Mouse (Mus musculus): Measurements from ENCODE around the gene Ssrp1. TPM values are rescaled to one million over a fixed set of nuclear protein-coding genes. Genes with fewer than 3 reads are reported as not detected.
A peak's percentile ranks its signal among the peaks of the same experiment; 100 is the strongest.

Ssrp1 gene
- polyA plus RNA-seq, 1 experiment from 2014 or later, result 230 TPM

- Histone ChIP-seq H3K27ac (no peak overlapping the region), H3K4me1 (no peaks in the 10 kb centered on the region), H3K9ac (no peak overlapping the region), H3K4me3 (no peak overlapping the region), H3K27me3 (replicated peaks) (no peaks in the 10 kb centered on the region), H3K4me2 (no peak overlapping the region), H3K9me3 (replicated peaks) (no peaks in the 10 kb centered on the region), H3K36me3 (no peaks in the 10 kb centered on the region)
- WGBS (ENCODE audit: insufficient replicate concordance), result 60% methylated on average over 1 of the region's 1 CpGs
- 0 out of 2 replicates have a peak, but pooled peaks have one; percentile 22 for ATAC-seq
Observed at GRCm38 (mm10) chr2:85093376-85093775, 56.3 kb downstream of the Ssrp1 start.

GRCm38 (mm10) chr2:85095906-85096305 lies 58.9 kb downstream of the Ssrp1 start:
- H3K36me3 ChIP-seq, result no peaks in the 10 kb centered on the region
- 59% methylated on average over 5 of the region's 5 CpGs for WGBS (ENCODE audit: insufficient replicate concordance)
- no peaks in the 10 kb centered on the region for H3K27me3 ChIP-seq (replicated peaks)
- ATAC-seq, result peak; percentile 53
- peak overlapping the region; percentile 65 for H3K27ac ChIP-seq
- H3K9me3 ChIP-seq (replicated peaks), result no peaks in the 10 kb centered on the region
- H3K4me3 ChIP-seq, result no peak overlapping the region
- no peak overlapping the region for H3K4me2 ChIP-seq
- no peaks in the 10 kb centered on the region for H3K4me1 ChIP-seq
- no peak overlapping the region for H3K9ac ChIP-seq

Other genes starting within 250 kb of the Ssrp1 start
- 293 and 321 TPM in 2 replicates for gene Ube2l6, start 238.4 kb upstream of the Ssrp1 start, polyA plus RNA-seq (2016; fragmentation: Nextera tagmentation; extraction: Ambion mirVana)
- 0.29 and 0.43 TPM in 2 replicates for gene Smtnl1, start 214.6 kb upstream of the Ssrp1 start, polyA plus RNA-seq (2016; fragmentation: Nextera tagmentation; extraction: Ambion mirVana)
- gene Timm10, start 210.2 kb upstream of the Ssrp1 start, polyA plus RNA-seq (2016; fragmentation: Nextera tagmentation; extraction: Ambion mirVana), result 50.9 and 54.3 TPM in 2 replicates
- 153 and 162 TPM in 2 replicates for gene Slc43a1, start 198.4 kb upstream of the Ssrp1 start, polyA plus RNA-seq (2016; fragmentation: Nextera tagmentation; extraction: Ambion mirVana)
- 0.29 and 0.31 TPM in 2 replicates for gene Rtn4rl2, start 150.5 kb upstream of the Ssrp1 start, polyA plus RNA-seq (2016; fragmentation: Nextera tagmentation; extraction: Ambion mirVana)
- 127 and 128 TPM in 2 replicates for gene Slc43a3, start 100.7 kb upstream of the Ssrp1 start, polyA plus RNA-seq (2016; fragmentation: Nextera tagmentation; extraction: Ambion mirVana)
- 27.7 and 79.1 TPM in 2 replicates for gene Prg2, start 56.8 kb upstream of the Ssrp1 start, polyA plus RNA-seq (2016; fragmentation: Nextera tagmentation; extraction: Ambion mirVana)
- gene Prg3, start 49.0 kb upstream of the Ssrp1 start, polyA plus RNA-seq (2016; fragmentation: Nextera tagmentation; extraction: Ambion mirVana), result 3.1 and 7.1 TPM in 2 replicates
- gene P2rx3, start 228 bp downstream of the Ssrp1 start, polyA plus RNA-seq (2016; fragmentation: Nextera tagmentation; extraction: Ambion mirVana), result 0.30 and 0.61 TPM in 2 replicates
- 7.9 and 8.7 TPM in 2 replicates for gene Tnks1bp1, start 10.8 kb downstream of the Ssrp1 start, polyA plus RNA-seq (2016; fragmentation: Nextera tagmentation; extraction: Ambion mirVana)
- gene Aplnr, start 99.0 kb downstream of the Ssrp1 start, polyA plus RNA-seq (2016; fragmentation: Nextera tagmentation; extraction: Ambion mirVana), result 5.1 and 5.3 TPM in 2 replicates
- 0.05 and 0.11 TPM in 2 replicates for gene Lrrc55, start 160.0 kb downstream of the Ssrp1 start, polyA plus RNA-seq (2016; fragmentation: Nextera tagmentation; extraction: Ambion mirVana)

Data from liver, embryonic 12.5 days (tissue).